Mouse (Mus musculus) thymus, postnatal 36 days (tissue): ENCODE measurements around the gene Ntrk2.
"Not testable (repeated sequence)": the region's sequence is repeated elsewhere in the genome, so short reads cannot be mapped to it uniquely, and the experiment has no call there.

Experiments
- DNase-seq, 2 experiments: peaks; one replicate each; pipeline ENCODE4 v3.0.0; 2022; ENCODE audit warnings: mixed read lengths in 2 of 2

The Ntrk2 gene

DNA sequence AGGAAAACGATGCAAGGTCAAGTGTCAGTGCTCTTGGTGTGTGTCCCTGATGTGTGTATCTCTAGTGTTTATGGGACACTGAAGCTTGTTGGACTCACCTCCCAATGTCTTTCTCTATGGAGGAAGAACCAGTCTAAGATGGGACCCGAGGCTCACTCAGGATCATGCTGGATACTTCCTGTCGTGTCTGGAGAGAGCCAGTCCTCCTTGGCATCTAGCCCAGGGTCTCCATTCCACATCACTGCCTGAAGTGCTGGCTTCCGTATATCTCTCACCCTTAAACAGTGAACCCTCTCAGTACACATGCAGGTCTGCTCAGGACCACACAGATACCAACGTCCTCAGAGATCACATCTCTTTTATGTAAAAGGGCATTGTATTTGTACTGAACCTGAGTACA, 166.1 kb downstream of the Ntrk2 start:
- DNase-seq, result no peak

- DNase-seq, result no peak
These were observed 190.1 kb downstream of the Ntrk2 start for GRCm38 (mm10) chr13:58996447-58996846.

DNA sequence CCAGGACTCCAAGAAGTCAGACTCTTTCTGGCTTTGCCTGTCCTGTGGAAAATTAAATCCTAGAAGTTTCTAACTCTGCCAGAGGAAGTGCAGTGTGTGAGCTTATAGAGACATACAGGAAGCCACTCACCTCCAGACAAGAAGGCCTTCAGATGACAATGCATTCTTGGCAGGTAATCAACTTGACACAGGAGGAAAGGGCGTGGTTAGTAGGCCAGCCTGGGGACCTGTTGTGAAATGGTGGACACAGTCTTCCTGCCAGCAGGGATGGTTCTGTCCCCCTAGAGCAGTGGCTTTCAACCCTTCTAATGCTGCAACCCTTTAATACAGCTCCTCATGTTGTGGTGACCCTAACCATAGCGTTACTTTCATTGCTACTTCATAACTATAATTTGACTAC, 191.4 kb downstream of the Ntrk2 start:
- DNase-seq, result no peak

GRCm38 (mm10) chr13:58999373-59000053, 193.1 kb downstream of the Ntrk2 start:
- DNase-seq, result no peak

DNA sequence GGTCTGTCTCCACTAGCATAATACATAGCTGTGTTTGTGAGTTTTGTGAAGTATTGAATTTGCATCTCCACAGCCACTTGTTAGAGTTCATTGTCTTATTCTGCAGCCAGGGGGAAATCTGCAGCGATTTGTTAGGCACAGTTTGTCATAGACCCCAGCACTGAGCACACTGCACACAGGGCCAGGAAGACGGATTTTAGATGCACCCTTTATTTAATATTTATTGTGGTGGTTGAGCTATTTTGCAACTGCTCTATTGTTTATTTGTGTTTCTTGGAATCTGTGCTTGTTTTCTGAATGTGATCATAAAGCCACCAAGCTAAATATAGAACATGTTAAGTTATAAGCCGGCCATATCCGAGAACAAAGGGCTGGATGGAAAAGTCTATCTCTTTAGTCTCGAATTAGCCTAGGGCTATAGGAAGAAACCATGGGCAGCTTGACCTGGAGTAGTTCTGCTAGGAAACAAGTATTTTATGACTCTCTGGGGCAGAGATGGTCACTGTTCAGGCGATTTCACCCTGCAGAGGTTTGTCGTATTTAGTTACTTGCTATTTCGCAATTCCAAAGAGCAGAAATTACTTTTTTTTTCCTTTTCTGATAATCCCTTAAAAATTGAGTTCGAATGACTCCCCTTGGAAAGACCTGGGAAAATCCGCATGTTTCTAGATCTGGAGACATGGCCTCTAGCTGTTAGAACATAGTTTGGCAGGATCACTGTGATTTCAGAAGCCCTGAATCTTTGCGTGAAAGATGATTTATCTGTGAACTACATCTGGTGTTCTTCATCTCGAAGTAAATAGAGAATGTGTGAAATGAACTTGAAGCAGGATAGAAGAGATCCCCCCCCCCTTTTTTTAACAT, 196.8 kb downstream of the Ntrk2 start:
- DNase-seq, result no peak

DNA sequence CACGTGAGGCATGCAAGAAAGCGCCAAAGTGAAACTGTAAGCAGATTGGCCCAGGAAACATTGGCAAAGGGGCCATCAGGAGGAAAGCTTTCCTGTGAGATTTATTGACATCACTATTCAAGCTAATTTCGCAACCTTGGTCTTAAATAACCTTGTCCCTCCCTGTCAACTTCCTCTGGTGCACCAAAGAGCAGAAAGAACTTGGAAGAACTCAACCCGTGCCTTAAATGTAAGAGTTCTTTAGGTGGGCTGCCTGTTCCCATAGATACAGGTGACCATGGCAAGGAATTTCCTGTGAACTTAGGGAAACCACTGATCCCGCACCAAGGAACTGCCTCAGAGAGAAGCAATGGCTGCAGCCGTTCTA, 197.4 kb downstream of the Ntrk2 start:
- no peak for DNase-seq

GRCm38 (mm10) chr13:59004579-59004978, 198.2 kb downstream of the Ntrk2 start:
- DNase-seq, result no peak

GRCm38 (mm10) chr13:59009855-59010254, 203.5 kb downstream of the Ntrk2 start:
- no peak for DNase-seq

- DNase-seq, result peak in 1 of 2 experiments; percentile 3
These were observed 204.6 kb downstream of the Ntrk2 start for GRCm38 (mm10) chr13:59010893-59011529.

DNA sequence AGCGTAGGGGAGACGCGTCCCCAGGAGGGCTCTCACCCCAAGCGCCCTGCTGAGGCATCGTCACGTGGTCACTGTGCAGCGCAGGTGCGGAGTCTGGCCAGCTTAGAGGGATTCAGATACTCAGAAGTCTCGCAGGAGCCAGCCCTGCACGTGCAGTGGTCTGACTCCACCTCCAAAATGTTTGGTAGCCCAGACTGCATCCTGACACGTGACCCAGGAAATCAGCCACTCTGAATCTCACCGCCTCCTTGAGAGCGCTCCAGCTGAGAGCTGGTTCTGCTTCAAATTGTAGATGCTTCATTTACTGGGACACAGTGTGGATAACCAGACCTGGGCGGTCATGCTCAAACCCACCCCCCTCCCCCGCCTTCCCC, 205.1 kb downstream of the Ntrk2 start:
- DNase-seq, result peak; percentile 69 to 83

DNA sequence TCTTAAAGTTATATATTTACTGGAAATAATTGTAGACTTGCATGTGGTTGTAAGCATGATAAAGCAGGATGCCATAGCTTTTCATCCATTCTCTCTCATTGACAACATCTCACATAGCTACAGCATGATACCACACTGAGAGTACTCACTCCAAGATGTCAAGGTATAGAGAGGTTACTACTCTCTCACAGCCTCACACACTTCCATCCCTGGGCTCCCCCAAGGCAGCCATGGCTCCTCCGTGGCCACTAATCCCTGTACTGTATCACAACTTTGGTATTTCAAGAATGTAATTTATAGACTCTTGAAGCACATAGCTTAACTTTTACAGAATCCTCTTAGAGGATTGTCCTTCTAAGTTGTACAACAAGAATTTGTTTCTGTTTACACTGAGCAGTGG, 209.0 kb downstream of the Ntrk2 start:
- DNase-seq, result no peak

GRCm38 (mm10) chr13:59017121-59017520, 210.8 kb downstream of the Ntrk2 start:
- no peak for DNase-seq

GRCm38 (mm10) chr13:59022251-59023042, 216.1 kb downstream of the Ntrk2 start:
- DNase-seq, result no peak

- DNase-seq, result peak; percentile 30 to 46
These were observed 219.3 kb downstream of the Ntrk2 start for GRCm38 (mm10) chr13:59025653-59026052.

- no peak for DNase-seq
These were observed 221.1 kb downstream of the Ntrk2 start for GRCm38 (mm10) chr13:59027436-59027835.

GRCm38 (mm10) chr13:59028546-59028945, 222.2 kb downstream of the Ntrk2 start:
- DNase-seq, result peak in 1 of 2 experiments; percentile 16

DNA sequence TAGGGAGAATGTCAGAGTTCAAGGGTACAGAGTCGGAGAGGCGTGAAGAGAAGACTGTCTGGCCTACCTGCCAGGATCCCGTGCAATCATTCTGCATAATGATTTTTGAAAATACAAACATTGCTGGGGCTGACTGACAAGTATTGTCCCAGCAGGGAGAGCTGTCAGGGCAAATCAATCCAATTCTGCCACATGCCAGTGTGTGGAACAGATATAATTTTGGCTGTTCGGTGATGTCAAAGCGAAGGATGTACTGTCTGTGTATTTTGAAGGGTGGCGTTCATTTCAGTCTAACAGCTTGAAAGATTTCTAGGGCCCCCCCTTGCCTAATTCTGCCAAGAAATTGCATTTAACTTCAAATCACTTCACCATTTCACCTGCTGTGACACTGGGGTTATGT, 224.2 kb downstream of the Ntrk2 start:
- no peak for DNase-seq

GRCm38 (mm10) chr13:59040156-59040915, 234.0 kb downstream of the Ntrk2 start:
- DNase-seq, result no peak

DNA sequence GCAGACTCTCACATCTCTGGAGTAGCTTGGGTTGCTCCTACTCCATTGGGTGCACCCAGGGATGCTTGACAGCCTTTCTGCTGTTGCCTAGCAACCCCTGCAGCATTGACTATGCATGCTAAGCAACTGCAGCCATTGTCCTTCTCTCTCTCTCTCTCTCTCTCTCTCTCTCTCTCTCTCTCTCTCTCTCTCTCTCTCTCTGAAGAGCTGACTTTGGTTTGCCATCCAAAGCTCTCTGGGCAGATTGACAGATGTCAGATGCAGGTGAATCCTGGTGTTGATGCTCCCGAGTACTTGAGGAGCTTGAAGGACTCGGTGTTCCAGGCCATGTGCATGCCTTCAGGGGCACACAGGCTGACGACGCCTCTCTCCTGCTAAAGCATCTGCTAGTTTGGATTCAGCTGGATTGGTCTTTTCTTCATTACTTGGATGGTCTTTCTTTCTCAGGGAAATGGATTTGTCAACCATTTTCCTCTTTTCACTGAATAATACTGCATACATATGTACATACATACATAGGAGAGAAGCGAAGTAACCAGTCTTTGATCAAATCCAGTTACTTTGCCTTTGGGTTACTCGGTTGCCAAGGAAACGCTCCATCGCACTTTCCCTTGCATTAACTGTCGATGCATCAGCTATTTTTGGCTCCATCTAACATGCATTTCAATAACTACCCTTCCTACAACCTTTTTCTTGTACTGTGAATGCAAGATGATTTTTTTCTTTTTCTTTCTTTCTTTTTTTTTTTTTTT, 234.8 kb downstream of the Ntrk2 start:
- no peak for DNase-seq

DNA sequence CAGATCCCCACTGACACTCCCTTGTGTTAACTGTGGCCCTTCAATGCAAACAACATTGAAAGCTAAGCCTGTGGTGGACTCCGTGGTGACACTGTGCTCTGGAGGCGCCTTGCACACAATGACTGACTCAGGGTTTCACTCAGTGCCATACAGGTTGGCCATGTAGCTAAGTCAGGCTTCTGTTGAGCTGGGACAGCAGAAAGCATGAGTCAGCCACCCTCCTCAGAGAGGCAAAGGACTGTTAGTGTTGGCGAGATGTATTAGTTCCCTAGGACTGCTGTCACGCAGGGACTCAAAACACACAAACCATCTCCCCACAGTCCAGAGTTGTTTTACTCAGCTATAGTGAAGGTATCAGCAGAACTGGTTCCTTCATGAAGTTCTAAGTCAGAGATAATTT, 245.8 kb downstream of the Ntrk2 start:
- DNase-seq, result no peak

DNA sequence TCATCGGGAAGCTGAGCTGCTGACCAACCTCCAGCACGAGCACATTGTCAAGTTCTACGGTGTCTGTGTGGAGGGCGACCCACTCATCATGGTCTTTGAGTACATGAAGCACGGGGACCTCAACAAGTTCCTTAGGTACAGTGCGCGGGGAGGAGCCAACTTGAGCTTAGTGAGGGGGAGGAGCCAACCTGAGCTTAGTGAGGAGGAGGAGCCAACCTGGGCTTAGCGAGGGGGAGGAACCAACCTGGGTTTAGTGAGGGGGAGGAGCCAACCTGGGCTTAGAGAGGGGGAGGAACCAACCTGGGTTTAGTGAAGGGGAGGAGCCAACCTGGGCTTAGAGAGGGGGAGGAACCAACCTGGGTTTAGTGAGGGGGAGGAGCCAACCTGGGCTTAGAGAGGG, 248.0 kb downstream of the Ntrk2 start:
- DNase-seq, result not testable (repeated sequence)
